Mouse (Mus musculus): ENCODE data around the gene Ebf3.

DNA sequence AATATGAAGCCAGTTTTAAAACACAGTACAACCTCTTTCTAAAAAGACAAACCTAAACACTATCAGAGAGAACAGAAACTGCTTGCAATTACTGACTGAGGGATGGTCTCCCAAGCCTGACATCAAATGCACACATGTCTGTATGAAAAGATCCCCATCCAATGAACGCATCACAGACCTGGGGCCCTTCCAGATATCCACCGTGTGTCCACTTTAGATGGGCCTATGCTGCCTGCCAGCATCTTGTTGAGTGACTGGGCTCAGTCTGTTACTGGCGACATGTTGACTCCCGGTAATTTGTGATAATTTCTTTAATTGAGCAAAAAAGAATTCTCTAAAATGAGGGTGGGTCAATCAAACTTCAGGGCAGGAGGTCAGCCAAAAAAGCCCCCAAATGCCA is 93.8 kb downstream of the Ebf3 start:
- TF ChIP-seq CTCF (IDR thresholded peaks at IDR 0.05; ENCODE audit: control insufficient read depth, insufficient read depth, insufficient read length): no peak
- TF ChIP-seq MAX (IDR thresholded peaks at IDR 0.05): no peak

Data from C2C12 (cell line).